Mouse (Mus musculus) brain, adult 2 months (tissue): ENCODE measurements at regions not wholly inside any gene's neighbourhood (a gene's known extent, or its start where the extent isn't known, plus 50 kb on each side); places are given as distances from the start of the nearest gene placed in this dataset.

Experiments
- DNase-seq: peaks from one replicate; pipeline ENCODE4 v3.0.0; 2011; ENCODE audit warnings: low read depth, low spot score

DNA sequence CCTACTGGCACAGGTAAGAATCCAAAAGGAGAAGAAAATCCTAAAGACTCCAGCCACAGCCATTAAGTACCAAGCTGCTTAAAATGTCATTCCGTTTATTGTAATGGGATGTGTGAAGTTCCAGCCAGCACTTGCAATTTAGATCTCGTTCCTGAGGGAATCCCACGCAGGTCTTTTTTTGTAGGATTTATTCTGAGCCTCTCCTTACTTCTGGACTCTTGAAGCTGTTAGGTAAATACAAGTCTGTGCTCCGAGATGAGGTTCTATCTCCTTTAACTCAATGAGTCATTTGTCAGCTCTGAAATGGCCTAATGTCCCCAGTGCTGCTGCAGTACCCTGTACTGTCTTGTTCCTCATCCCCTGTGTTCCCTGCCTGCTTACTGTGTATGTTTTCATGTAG, 94.9 kb upstream of the Eef1e1 start:
- DNase-seq, result peak; percentile 69

DNA sequence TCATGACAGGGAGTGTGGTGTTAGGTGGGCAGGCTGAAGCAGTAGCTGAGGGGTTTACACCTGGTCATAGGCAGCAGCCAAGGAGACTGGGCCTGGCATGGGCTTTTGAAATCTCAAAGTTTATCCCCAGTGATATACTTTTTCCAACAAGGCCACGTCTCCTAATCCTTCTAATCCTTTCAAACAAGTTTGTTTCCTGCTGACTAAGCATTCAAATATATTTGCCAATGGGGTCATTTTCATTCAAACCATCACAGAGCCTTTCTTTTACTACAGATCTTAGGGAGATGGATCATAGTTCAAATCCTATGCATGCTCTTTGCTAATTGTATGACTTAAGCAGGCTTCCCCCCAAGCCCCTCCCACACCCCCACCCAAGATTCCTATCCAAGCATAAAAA, 93.0 kb upstream of the Eef1e1 start:
- DNase-seq, result no peak

- no peak for DNase-seq
Measured at GRCm38 (mm10) chr13:38740066-38740465, 81.2 kb upstream of the Eef1e1 start.

- DNase-seq, result no peak
Measured at GRCm38 (mm10) chr13:38736361-38737035, 77.6 kb upstream of the Eef1e1 start.

- peak; percentile 8 for DNase-seq
Measured at GRCm38 (mm10) chr13:38735294-38735693, 76.4 kb upstream of the Eef1e1 start.

DNA sequence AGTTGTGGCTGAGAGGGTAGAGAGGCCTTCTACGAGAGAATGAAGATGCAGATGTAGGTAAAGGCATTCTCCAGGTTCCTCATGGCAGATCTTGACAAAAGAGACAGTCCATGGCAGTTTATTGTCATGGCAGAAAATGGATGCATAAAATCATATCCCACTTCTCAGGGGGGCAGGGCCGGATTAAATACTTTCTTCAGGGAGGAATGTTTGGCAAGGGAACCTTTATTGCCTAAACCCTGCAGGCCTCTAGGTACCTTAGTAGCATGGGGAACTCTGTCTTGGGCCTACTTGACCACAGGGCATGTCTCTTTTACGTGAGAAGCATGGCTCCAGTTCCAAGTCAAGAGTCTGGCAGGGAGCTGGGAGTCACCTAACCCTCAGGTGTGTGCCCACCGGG, 74.4 kb upstream of the Eef1e1 start:
- no peak for DNase-seq

DNA sequence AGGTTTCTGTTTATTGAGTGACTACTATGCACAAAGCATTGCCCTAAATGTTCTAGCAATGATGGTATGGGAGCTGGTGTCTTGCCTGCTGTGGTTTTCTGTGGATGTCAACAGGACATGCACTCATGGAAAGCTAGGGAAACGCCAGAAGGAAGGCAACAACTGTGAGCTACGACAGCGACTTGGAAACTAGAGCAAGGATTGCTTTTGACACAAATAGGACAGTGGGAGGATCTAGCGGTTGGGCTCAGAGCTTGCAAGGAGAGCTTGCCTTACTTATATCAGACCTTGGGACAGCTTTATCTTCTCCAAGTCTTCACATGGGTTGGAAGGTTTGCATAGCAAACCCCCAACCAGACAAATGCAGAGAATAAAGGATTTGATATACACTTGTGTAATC, 66.6 kb upstream of the Eef1e1 start:
- peak; percentile 43 for DNase-seq

DNA sequence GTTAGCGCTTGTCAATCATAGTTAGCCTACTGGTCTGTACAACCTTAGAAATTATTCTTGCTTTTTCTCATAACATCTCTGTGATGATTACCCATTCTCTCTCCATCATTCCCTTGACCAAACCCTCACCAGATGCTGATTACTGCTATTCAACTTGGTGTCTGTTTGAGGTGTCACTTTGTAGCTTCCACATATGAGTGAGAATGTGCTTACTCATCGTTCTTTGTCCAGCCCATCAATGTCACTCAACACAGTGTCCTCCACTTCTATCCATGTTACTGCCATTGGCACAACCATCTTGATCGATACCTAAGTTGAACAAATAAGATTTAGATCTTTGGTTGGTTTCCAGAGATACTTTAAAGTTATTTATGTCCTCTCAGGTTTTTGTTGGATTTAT, 62.3 kb upstream of the Eef1e1 start:
- DNase-seq, result no peak

- DNase-seq, result peak; percentile 24
Measured at GRCm38 (mm10) chr13:38714838-38715237, 56.0 kb upstream of the Eef1e1 start.
